8 mouse cellular contexts compared by ENCODE assay signal in genomic region chr8:88697642-88698031, GRCm38 (mm10). TPM values are rescaled to one million over a fixed set of nuclear protein-coding genes. Genes with fewer than 3 reads are reported as not detected.
DNase-seq lines count a peak whose midpoint lies in the region; ATAC-seq and TF ChIP-seq lines count a peak whose summit lies in the region.

No protein-coding gene starts in this region.

- no peaks in the 10 kb centered on the region for H3K9me3 ChIP-seq in forebrain, embryonic 13.5 days (replicated peaks)
- H3K9me3 ChIP-seq in intestine, postnatal 0 days (ENCODE audit: control insufficient read depth) = no peaks in the 10 kb centered on the region
- H3K9me3 ChIP-seq in midbrain, embryonic 14.5 days (ENCODE audit: control insufficient read depth, low read length) = no peaks in the 10 kb centered on the region

- intact Hi-C loops in gastrocnemius, postnatal 36 days (cut with DNase I) = loop anchor here (5.0 to 10.0 kb wide), 2 partner anchors 70 to 333 kb away; partner anchors contain the start of gene Brd7

- peak; percentile 12 for DNase-seq in right cerebral cortex, postnatal 25 days
- DNase-seq in right cerebral cortex, postnatal 10 days (ENCODE audit: low spot score in 2 of 2) = no peak
- peak; percentile 63 to 72 for DNase-seq in adrenal gland, postnatal 36 days
- no peak for DNase-seq in midbrain, embryonic 14.5 days
- DNase-seq in left cerebral cortex, adult 9 months (ENCODE audit: low spot score in 2 of 2) = no peak
- no peak for DNase-seq in gastrocnemius, postnatal 36 days

- peaks cover 15% of the 10 kb centered on the region for H3K4me1 ChIP-seq in forebrain, embryonic 13.5 days
- H3K4me1 ChIP-seq in intestine, postnatal 0 days (replicated peaks; ENCODE audit: control insufficient read depth, insufficient read depth, low read length) = no peaks in the 10 kb centered on the region
- H3K4me1 ChIP-seq in midbrain, embryonic 14.5 days (ENCODE audit: control insufficient read depth, insufficient read depth, low read length) = peaks cover 8% of the 10 kb centered on the region; the same call in 1 of the 2 replicates

- peak overlapping the region; percentile 63 for H3K4me3 ChIP-seq in forebrain, embryonic 13.5 days
- H3K4me3 ChIP-seq in intestine, postnatal 0 days (ENCODE audit: low read depth, low read length) = peak overlapping the region; percentile 68
- peak overlapping the region; percentile 84 for H3K4me3 ChIP-seq in midbrain, embryonic 14.5 days (replicated peaks; ENCODE audit: low read depth, low read length)

- TF ChIP-seq CTCF in intestine, postnatal 0 days (IDR thresholded peaks at IDR 0.05; ENCODE audit: low read depth) = no peak

- no peak overlapping the region for H3K27ac ChIP-seq in forebrain, embryonic 13.5 days
- H3K27ac ChIP-seq in intestine, postnatal 0 days (ENCODE audit: low read depth, low read length) = peak overlapping the region; percentile 91
- peak overlapping the region; percentile 86; the same call in 1 of the 2 replicates for H3K27ac ChIP-seq in midbrain, embryonic 14.5 days (replicated peaks; ENCODE audit: low read depth, low read length)

- WGBS in forebrain, embryonic 13.5 days = 20% methylated on average over 4 of the region's 4 CpGs
- WGBS in intestine, postnatal 0 days = 12% methylated on average over 4 of the region's 4 CpGs
- WGBS in midbrain, embryonic 14.5 days = 19% methylated on average over 4 of the region's 4 CpGs

- peak overlapping the region; percentile 84 for H3K4me2 ChIP-seq in forebrain, embryonic 13.5 days
- peak overlapping the region; percentile 59 for H3K4me2 ChIP-seq in intestine, postnatal 0 days (replicated peaks; ENCODE audit: low read depth)
- peak overlapping the region; percentile 74 for H3K4me2 ChIP-seq in midbrain, embryonic 14.5 days (ENCODE audit: low read length)

- no peak for ATAC-seq in forebrain, embryonic 13.5 days
- ATAC-seq in intestine, postnatal 0 days = no peak
- ATAC-seq in midbrain, embryonic 14.5 days (ENCODE audit: low FRiP score, low TSS enrichment) = no peak

- peak overlapping the region; percentile 81 for H3K9ac ChIP-seq in forebrain, embryonic 13.5 days
- H3K9ac ChIP-seq in intestine, postnatal 0 days (ENCODE audit: low read depth, low read length) = peak overlapping the region; percentile 65
- H3K9ac ChIP-seq in midbrain, embryonic 14.5 days (replicated peaks; ENCODE audit: low read length) = peak overlapping the region; percentile 78

- peaks cover 6% of the 10 kb centered on the region; the same call in 1 of the 2 replicates for H3K27me3 ChIP-seq in forebrain, embryonic 13.5 days
- H3K27me3 ChIP-seq in intestine, postnatal 0 days (replicated peaks; ENCODE audit: control insufficient read depth, insufficient read depth, low read length) = no peaks in the 10 kb centered on the region
- H3K27me3 ChIP-seq in midbrain, embryonic 14.5 days (ENCODE audit: control insufficient read depth, insufficient read depth, low read length) = no peaks in the 10 kb centered on the region

- H3K36me3 ChIP-seq in forebrain, embryonic 13.5 days (ENCODE audit: poor library complexity, severe bottlenecking) = no peaks in the 10 kb centered on the region
- no peaks in the 10 kb centered on the region for H3K36me3 ChIP-seq in intestine, postnatal 0 days (ENCODE audit: control insufficient read depth, insufficient read depth)
- no peaks in the 10 kb centered on the region for H3K36me3 ChIP-seq in midbrain, embryonic 14.5 days (ENCODE audit: control insufficient read depth, insufficient read depth, low read length)

RNA-seq across cellular contexts. Expression of gene Cyld, which starts 0.8 kb away (rescaled TPM):
- 10 to 100 TPM; 55.7 to 60.9 TPM for total RNA-seq in adrenal gland, postnatal 36 days (2021)
- 13.7 and 14.5 TPM in 2 replicates for polyA plus RNA-seq in forebrain, embryonic 13.5 days (2015; fragmentation: Nextera tagmentation; extraction: Ambion mirVana)
- 9.3 and 11.5 TPM in 2 replicates for polyA plus RNA-seq in intestine, postnatal 0 days (2015; fragmentation: Nextera tagmentation; extraction: Ambion mirVana)
- polyA plus RNA-seq in midbrain, embryonic 14.5 days (2014; fragmentation: Nextera tagmentation; extraction: Ambion mirVana) = 19.0 and 21.1 TPM in 2 replicates
- total RNA-seq in gastrocnemius, postnatal 36 days (2021) = 10 to 100 TPM; 13.1 to 16.4 TPM

RNA-seq across cellular contexts. Expression of gene Nod2, which starts 50.5 kb away (rescaled TPM):
- 1 to 10 TPM in 1 of 2 experiments, under 1 TPM in 1; 0.79 to 1.1 TPM for total RNA-seq in adrenal gland, postnatal 36 days (2021)
- 0.06 and 0.10 TPM in 2 replicates for polyA plus RNA-seq in forebrain, embryonic 13.5 days (2015; fragmentation: Nextera tagmentation; extraction: Ambion mirVana)
- 0.21 and 0.22 TPM in 2 replicates for polyA plus RNA-seq in intestine, postnatal 0 days (2015; fragmentation: Nextera tagmentation; extraction: Ambion mirVana)
- 0.07 TPM in 2 replicates for polyA plus RNA-seq in midbrain, embryonic 14.5 days (2014; fragmentation: Nextera tagmentation; extraction: Ambion mirVana)
- total RNA-seq in gastrocnemius, postnatal 36 days (2021) = under 1 TPM; 0.25 to 0.36 TPM

Comparison
In these comparisons a context has a peak if more than half of its experiments do, and no peak if none do; other contexts are left out.
1. DNase-seq: peak in right cerebral cortex, postnatal 25 days (single experiment) and adrenal gland, postnatal 36 days (2 of 2); none in right cerebral cortex, postnatal 10 days (0 of 2), midbrain, embryonic 14.5 days (single experiment), left cerebral cortex, adult 9 months (0 of 2) and gastrocnemius, postnatal 36 days (0 of 2).
2. Peak in every context shown above with its lines, with median percentiles within 50 percentile points of each other: H3K4me2 ChIP-seq, H3K4me3 ChIP-seq and H3K9ac ChIP-seq.